Mouse (Mus musculus) heart, postnatal 0 days (tissue): ENCODE results near the gene Sdr42e1.

Source experiments
- CTCF ChIP-seq: IDR thresholded peaks from 2 replicates; pipeline ENCODE4 v1.5.1; 2016; ENCODE audit warnings: antibody characterized with exemption, control low read depth, low read depth
- EP300 ChIP-seq: IDR thresholded peaks from 2 replicates; pipeline ENCODE4 v1.6.1; 2016; ENCODE audit warnings: antibody characterized with exemption, low read depth

DNA sequence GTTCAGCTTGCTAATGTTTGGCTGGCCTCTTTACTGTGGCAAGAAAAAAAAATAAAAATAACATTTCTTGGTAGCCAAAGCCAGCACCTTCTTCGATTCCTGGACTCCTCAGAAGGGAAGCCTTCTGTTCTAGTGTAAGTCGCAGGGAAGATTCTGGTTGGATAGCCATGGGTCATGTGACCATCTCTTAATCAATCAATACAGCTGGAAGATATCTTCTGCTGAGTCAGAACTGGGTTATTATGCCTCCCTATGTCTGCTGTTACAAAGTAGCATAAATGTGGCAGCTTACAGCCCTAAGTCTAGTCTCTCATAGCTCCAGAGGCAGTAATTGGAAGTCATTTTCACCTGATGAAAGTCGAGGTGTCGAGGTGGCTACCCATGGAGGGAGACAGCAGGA lies 5.2 kb upstream of the Sdr42e1 start:
- TF ChIP-seq CTCF = no peak
- no peak for TF ChIP-seq EP300
